Mouse (Mus musculus) heart, embryonic 14.5 days (tissue): ENCODE results near the gene Dnajc15. TPM values are rescaled to one million over a fixed set of nuclear protein-coding genes. Genes with fewer than 3 reads are reported as not detected.
A peak's percentile ranks its signal among the peaks of the same experiment; 100 is the strongest.

ENCODE experiments used
- ATAC-seq: fragments of 200-750 bp; cut with Nextera tagmentation; 2 replicates; pipeline ENCODE4 v1.8.0; 2017; ENCODE audit warnings: low read depth, moderate TSS enrichment; ENCODE audit not compliant: insufficient number of reproducible peaks, insufficient read depth, low FRiP score
- H3K27ac ChIP-seq, 2 experiments: fragments of 200-500 bp in 1 of 2; fragments of 300-500 bp in 1 of 2; sonication (generic) in 1 of 2; replicated peaks in 1 of 2; 2 replicates each; pipeline ENCODE4 v1.5.1; 2012 to 2014; ENCODE audit warnings: low read depth in 2 of 2, low read length in 2 of 2, control low read depth in 1 of 2, mild to moderate bottlenecking in 1 of 2, mixed read lengths in 1 of 2; ENCODE audit not compliant: control insufficient read depth in 1 of 2, insufficient read depth in 1 of 2
- H3K27me3 ChIP-seq: fragments of 300-500 bp; sonication (generic); 2 replicates; pipeline ENCODE4 v1.6.1; 2014; ENCODE audit warnings: mild to moderate bottlenecking, low read length, control low read depth; ENCODE audit not compliant: control insufficient read depth, insufficient read depth
- H3K36me3 ChIP-seq: fragments of 300-500 bp; sonication (generic); 2 replicates; pipeline ENCODE4 v1.6.1; 2014; ENCODE audit warnings: mild to moderate bottlenecking, control low read depth, low read length, mixed read lengths; ENCODE audit not compliant: control insufficient read depth, insufficient read depth
- H3K4me1 ChIP-seq, 2 experiments: fragments of 200-500 bp in 1 of 2; fragments of 300-500 bp in 1 of 2; sonication (generic) in 1 of 2; 2 replicates each; pipeline ENCODE4 v1.6.1; 2012 to 2014; ENCODE audit warnings: low read length in 2 of 2, control low read depth in 1 of 2, mixed read lengths in 1 of 2; ENCODE audit not compliant: control insufficient read depth in 2 of 2, insufficient read depth in 2 of 2
- H3K4me2 ChIP-seq: fragments of 300-500 bp; sonication (generic); 2 replicates; pipeline ENCODE4 v1.6.1; 2014; ENCODE audit warnings: mild to moderate bottlenecking, low read length
- H3K4me3 ChIP-seq, 2 experiments: fragments of 200-500 bp in 1 of 2; fragments of 300-500 bp in 1 of 2; sonication (generic) in 1 of 2; 2 replicates each; pipeline ENCODE4 v1.5.1; 2012 to 2014; ENCODE audit warnings: low read length in 2 of 2, mild to moderate bottlenecking in 2 of 2, control low read depth in 1 of 2, low read depth in 1 of 2, moderate library complexity in 1 of 2; ENCODE audit not compliant: control insufficient read depth in 1 of 2, insufficient read depth in 1 of 2
- H3K9ac ChIP-seq: fragments of 300-500 bp; sonication (generic); 2 replicates; pipeline ENCODE4 v1.6.1; 2014; ENCODE audit warnings: mild to moderate bottlenecking, low read length
- H3K9me3 ChIP-seq: fragments of 300-500 bp; sonication (generic); 2 replicates; pipeline ENCODE4 v1.6.1; 2016; ENCODE audit warnings: low read length, control low read depth; ENCODE audit not compliant: control insufficient read depth
- WGBS: fragments of 180-500 bp; shearing (Covaris S2); extraction: QIAGEN DNeasy Blood & Tissue Kit; methylation state at CpG from one replicate; pipeline ENCODE4 v1.1.7; 2014; 5-methylcytosine and 5-hydroxymethylcytosine counted together
- polyA plus RNA-seq: library from polyadenylated mRNA; unstranded; fragments of >200 nt; fragmentation: Nextera tagmentation; extraction: Ambion mirVana; gene quantifications from 2 replicates; pipeline ENCODE4 v1.2.1, GENCODE M21; 2014

The Dnajc15 gene
- 167 and 179 TPM in 2 replicates for polyA plus RNA-seq

GRCm38 (mm10) chr14:77874304-77875241 is at the start of gene Dnajc15:
Gene Dnajc15, minus strand, starts transcription at chr14:77875125.
- H3K9me3 ChIP-seq = no peaks in the 10 kb centered on the region
- H3K36me3 ChIP-seq = peaks cover 7% of the 10 kb centered on the region; the same call in 1 of the 2 replicates
- H3K4me1 ChIP-seq = peaks cover 2 to 11% of the 10 kb centered on the region in 2 experiments; a peak in 2 of 4 replicates
- WGBS = 2% methylated on average over 44 of the region's 44 CpGs
- ATAC-seq = peak; percentile 89
- H3K4me2 ChIP-seq = peak within 1 kb of the TSS; percentile 84
- peak within 1 kb of the TSS; percentile 98 to 99 for H3K4me3 ChIP-seq
- H3K27me3 ChIP-seq = no peaks in the 10 kb centered on the region
- peak within 1 kb of the TSS; percentile 94 for H3K9ac ChIP-seq
- H3K27ac ChIP-seq = peak within 1 kb of the TSS in 1 of 2 experiments; percentile 65; a peak in 3 of 4 replicates

- no peaks in the 10 kb centered on the region for H3K36me3 ChIP-seq
- WGBS = 72% methylated on average over 6 of the region's 6 CpGs
- no peak for ATAC-seq
These were observed 48.3 kb upstream of the Dnajc15 start for GRCm38 (mm10) chr14:77923076-77923865.

GRCm38 (mm10) chr14:77921641-77922040 is 46.7 kb upstream of the Dnajc15 start:
- WGBS = 87% methylated on average over 8 of the region's 8 CpGs

More at GRCm38 (mm10) chr14:77923076-77923865, 48.3 kb upstream of the Dnajc15 start:
- no peaks in the 10 kb centered on the region for H3K27me3 ChIP-seq
- peaks cover 0 to 8% of the 10 kb centered on the region in 2 experiments; a peak in 3 of 4 replicates for H3K4me1 ChIP-seq
- H3K9ac ChIP-seq = no peak overlapping the region
- H3K4me2 ChIP-seq = no peak overlapping the region
- H3K27ac ChIP-seq = no peak overlapping the region
- no peaks in the 10 kb centered on the region for H3K9me3 ChIP-seq
- no peak overlapping the region for H3K4me3 ChIP-seq

GRCm38 (mm10) chr14:77915776-77916175 is 40.9 kb upstream of the Dnajc15 start:
- Histone ChIP-seq H3K4me3 (no peak overlapping the region), H3K4me2 (no peak overlapping the region), H3K9ac (no peak overlapping the region), H3K27me3 (no peaks in the 10 kb centered on the region), H3K9me3 (no peaks in the 10 kb centered on the region), H3K36me3 (no peaks in the 10 kb centered on the region), H3K27ac (no peak overlapping the region), H3K4me1 (no peaks in the 10 kb centered on the region)
- ATAC-seq = no peak
- 89% methylated on average over 5 of the region's 5 CpGs for WGBS

More at GRCm38 (mm10) chr14:77921641-77922040, 46.7 kb upstream of the Dnajc15 start:
- no peak overlapping the region for H3K4me3 ChIP-seq
- peaks cover 0 to 8% of the 10 kb centered on the region in 2 experiments; a peak in 3 of 4 replicates for H3K4me1 ChIP-seq
- H3K9ac ChIP-seq = no peak overlapping the region
- no peaks in the 10 kb centered on the region for H3K36me3 ChIP-seq
- H3K9me3 ChIP-seq = no peaks in the 10 kb centered on the region
- no peak overlapping the region for H3K27ac ChIP-seq
- no peak for ATAC-seq
- H3K27me3 ChIP-seq = no peaks in the 10 kb centered on the region
- no peak overlapping the region for H3K4me2 ChIP-seq

GRCm38 (mm10) chr14:77906586-77906985 is 31.7 kb upstream of the Dnajc15 start:
- 87% methylated on average over 5 of the region's 5 CpGs for WGBS
- Histone ChIP-seq H3K27me3 (no peaks in the 10 kb centered on the region), H3K4me2 (no peak overlapping the region), H3K9ac (no peak overlapping the region), H3K36me3 (no peaks in the 10 kb centered on the region), H3K27ac (no peak overlapping the region), H3K4me1 (no peaks in the 10 kb centered on the region; a peak in 1 of 4 replicates), H3K4me3 (no peak overlapping the region), H3K9me3 (no peaks in the 10 kb centered on the region)
- ATAC-seq = no peak

GRCm38 (mm10) chr14:77905466-77905865 is 30.5 kb upstream of the Dnajc15 start:
- no peak overlapping the region for H3K4me3 ChIP-seq
- no peaks in the 10 kb centered on the region; a peak in 1 of 4 replicates for H3K4me1 ChIP-seq
- H3K27me3 ChIP-seq = no peaks in the 10 kb centered on the region
- no peaks in the 10 kb centered on the region for H3K36me3 ChIP-seq
- H3K27ac ChIP-seq = no peak overlapping the region
- no peaks in the 10 kb centered on the region for H3K9me3 ChIP-seq
- peak overlapping the region; percentile 34 for H3K4me2 ChIP-seq
- WGBS = 32% methylated on average over 5 of the region's 5 CpGs
- ATAC-seq = no peak
- H3K9ac ChIP-seq = no peak overlapping the region

GRCm38 (mm10) chr14:77904171-77904762 is 29.3 kb upstream of the Dnajc15 start, which contains the start of gene Epsti1:
Gene Epsti1, plus strand, starts transcription at chr14:77904239.
- Histone ChIP-seq H3K4me1 (no peaks in the 10 kb centered on the region; a peak in 1 of 4 replicates), H3K27me3 (no peaks in the 10 kb centered on the region), H3K9me3 (no peaks in the 10 kb centered on the region), H3K4me3 (peak within 1 kb of the TSS in 1 of 2 experiments; percentile 12; a peak in 2 of 4 replicates), H3K27ac (no peak within 1 kb of the TSS), H3K36me3 (no peaks in the 10 kb centered on the region), H3K4me2 (peak within 1 kb of the TSS; percentile 43), H3K9ac (0 out of 2 replicates have a peak within 1 kb of the TSS, but pooled peaks have one; percentile 35)
- no peak for ATAC-seq
- WGBS = 60% methylated on average over 15 of the region's 15 CpGs
